Mouse (Mus musculus) brain, embryonic 14.5 days (tissue): Measurements from ENCODE around the gene Lypd8.

Experiments used
- CTCF ChIP-seq: fragments of 200-500 bp; IDR thresholded peaks from 2 replicates; pipeline ENCODE4 v1.5.1; 2012; ENCODE audit warnings: inconsistent platforms, mild to moderate bottlenecking, moderate library complexity, borderline replicate concordance; ENCODE audit not compliant: insufficient read depth, insufficient read length; ENCODE audit errors: extremely low read depth
- POLR2A ChIP-seq: fragments of 200-500 bp; IDR thresholded peaks from 2 replicates; pipeline ENCODE4 v1.6.1; 2012; ENCODE audit warnings: mild to moderate bottlenecking, inconsistent platforms, borderline replicate concordance; ENCODE audit not compliant: poor library complexity, insufficient read depth, insufficient read length, severe bottlenecking; ENCODE audit errors: extremely low read depth

GRCm38 (mm10) chr11:58330276-58331148 is 48.3 kb upstream of the Lypd8 start, which contains the start of the genes Zfp672 and Sh3bp5l:
- TF ChIP-seq POLR2A: no peak
- no peak for TF ChIP-seq CTCF
